Mouse (Mus musculus): Measurements from ENCODE around the gene Efna5. TPM values are rescaled to one million over a fixed set of nuclear protein-coding genes. Genes with fewer than 3 reads are reported as not detected.

Gene Efna5
- polyA plus RNA-seq, 1 experiment, result not detected

DNA sequence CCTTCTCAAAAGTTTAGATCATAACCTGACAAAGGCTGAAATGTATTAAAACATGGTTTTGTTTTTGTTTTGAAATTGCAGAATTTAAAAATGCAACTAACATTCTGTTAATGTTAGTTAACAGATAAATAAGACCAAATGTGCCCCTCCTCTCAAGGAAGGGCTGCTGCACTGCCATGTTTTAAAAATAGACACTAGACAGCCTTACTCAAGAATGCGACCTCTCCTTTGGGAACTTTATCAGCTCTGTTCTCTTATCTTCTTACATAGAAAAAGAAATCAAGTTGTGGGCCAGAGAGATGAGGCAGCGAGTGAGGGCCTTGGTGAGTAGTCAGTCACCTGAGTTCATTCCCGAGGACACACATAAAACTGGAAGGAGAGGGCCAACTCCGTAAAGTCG lies 158.2 kb downstream of the Efna5 start:
- no peaks in the 10 kb centered on the region for H3K27me3 ChIP-seq (replicated peaks)
- no peak for TF ChIP-seq GATA1 (IDR thresholded peaks at IDR 0.05; ENCODE audit: borderline replicate concordance, low read length)
- no peaks in the 10 kb centered on the region for H3K36me3 ChIP-seq (replicated peaks; ENCODE audit: low read length)
- H3K9me3 ChIP-seq, result peaks cover 23% of the 10 kb centered on the region
- H3K4me3 ChIP-seq (replicated peaks), result no peak overlapping the region
- H3K4me1 ChIP-seq, result no peaks in the 10 kb centered on the region

DNA sequence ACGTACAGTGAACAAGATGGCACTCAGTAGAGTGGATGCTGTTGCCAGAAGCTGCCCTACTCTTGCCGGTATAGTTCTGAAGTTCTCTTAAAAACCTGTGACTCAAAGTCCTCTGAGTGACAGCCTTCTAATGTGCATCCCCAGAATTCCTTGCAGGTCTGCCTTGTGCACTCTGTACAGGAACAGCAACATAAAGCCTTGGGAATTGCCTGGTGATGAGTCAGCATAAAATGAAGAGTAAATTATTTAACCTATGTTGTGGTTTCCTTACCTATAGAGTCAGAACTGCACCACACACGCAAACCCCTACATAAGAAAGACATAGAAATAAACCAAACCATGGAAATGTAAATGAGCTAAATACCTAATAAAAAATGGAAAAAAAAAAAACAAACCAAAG lies 159.5 kb downstream of the Efna5 start:
- TF ChIP-seq GATA1 (IDR thresholded peaks at IDR 0.05; ENCODE audit: borderline replicate concordance, low read length) (no peak), FLI1 (IDR thresholded peaks at IDR 0.05; ENCODE audit: low read length) (no peak)
- H3K9me3 ChIP-seq, result peaks cover 30% of the 10 kb centered on the region
- H3K36me3 ChIP-seq (replicated peaks; ENCODE audit: low read length), result no peaks in the 10 kb centered on the region
- no peak overlapping the region for H3K4me3 ChIP-seq (replicated peaks)
- no peaks in the 10 kb centered on the region for H3K4me1 ChIP-seq
- H3K27me3 ChIP-seq (replicated peaks), result no peaks in the 10 kb centered on the region

DNA sequence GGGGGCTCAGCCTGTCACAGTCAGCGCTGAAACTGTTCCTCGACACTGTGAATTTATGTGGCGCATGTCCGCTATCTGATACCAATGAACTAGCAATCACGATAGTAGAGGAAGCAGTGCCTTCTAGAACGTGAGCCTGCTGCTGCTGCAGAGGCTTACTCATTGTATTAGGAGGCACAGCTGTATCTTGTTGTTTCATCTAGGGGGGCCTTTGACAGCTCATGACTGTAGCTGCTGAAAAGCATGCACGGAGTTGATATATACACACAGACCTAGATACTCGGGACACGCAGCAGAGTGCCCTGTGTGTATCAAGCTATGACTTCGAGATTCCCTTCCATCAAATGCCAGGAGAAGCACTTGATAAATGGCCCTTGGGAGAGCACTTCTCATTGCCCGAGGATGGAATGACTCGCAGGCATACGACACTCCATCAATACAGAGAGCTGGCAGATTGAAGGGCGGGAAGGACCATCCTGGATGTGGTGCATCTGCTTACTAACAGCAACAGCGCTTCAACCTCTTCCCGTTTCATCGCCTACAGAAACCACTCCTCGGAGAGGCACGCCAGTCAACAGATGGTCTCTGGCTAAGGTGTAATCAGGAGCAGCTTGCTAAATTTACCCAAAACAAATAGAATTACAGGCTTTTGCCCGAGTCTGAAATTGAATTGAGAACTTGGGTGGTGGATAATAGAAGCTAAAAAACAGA lies 160.2 kb downstream of the Efna5 start:
- Histone ChIP-seq H3K36me3 (replicated peaks; ENCODE audit: low read length) (no peaks in the 10 kb centered on the region), H3K4me1 (no peaks in the 10 kb centered on the region), H3K27me3 (replicated peaks) (no peaks in the 10 kb centered on the region), H3K9me3 (peaks cover 34% of the 10 kb centered on the region), H3K4me3 (replicated peaks) (no peak overlapping the region)
- TF ChIP-seq GATA1 (IDR thresholded peaks at IDR 0.05; ENCODE audit: borderline replicate concordance, low read length) (no peak), FLI1 (IDR thresholded peaks at IDR 0.05; ENCODE audit: low read length) (no peak)

DNA sequence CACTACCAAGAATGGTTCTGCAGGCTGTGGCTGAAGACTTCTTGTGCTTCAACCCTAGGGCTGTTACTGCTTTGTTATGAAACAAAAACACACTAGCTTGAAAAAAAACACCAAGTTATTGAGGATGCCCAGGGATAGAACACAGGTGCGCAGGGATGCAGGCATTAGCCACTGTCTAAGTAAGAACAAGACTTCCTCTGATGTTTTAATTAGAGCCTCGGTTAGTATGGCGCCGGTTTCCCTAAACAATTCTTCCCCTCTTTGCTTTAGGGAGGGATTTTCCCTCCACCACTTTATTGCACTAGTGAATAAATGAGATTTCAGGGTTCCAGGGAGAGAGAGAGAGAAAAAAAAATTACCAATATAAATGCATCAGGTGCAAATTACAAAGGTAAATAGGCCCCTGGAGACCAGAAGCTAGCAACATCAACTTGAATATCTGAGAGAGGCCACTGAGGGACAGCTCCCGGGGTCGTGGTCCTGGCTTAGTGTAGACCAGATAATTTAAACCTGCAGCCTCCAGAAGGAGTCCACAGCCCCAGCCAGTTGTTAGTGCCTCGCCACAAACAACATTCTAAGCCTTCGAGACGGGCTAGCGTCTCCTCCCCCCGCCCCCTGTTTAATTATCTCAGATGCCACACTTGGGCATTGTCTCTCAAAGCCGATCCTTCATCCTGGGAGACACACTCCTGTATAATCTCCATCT lies 163.5 kb downstream of the Efna5 start:
- TF ChIP-seq FLI1 (IDR thresholded peaks at IDR 0.05; ENCODE audit: low read length) (no peak), GATA1 (IDR thresholded peaks at IDR 0.05; ENCODE audit: borderline replicate concordance, low read length) (no peak)
- H3K36me3 ChIP-seq (replicated peaks; ENCODE audit: low read length), result no peaks in the 10 kb centered on the region
- peaks cover 49% of the 10 kb centered on the region for H3K9me3 ChIP-seq
- H3K4me3 ChIP-seq (replicated peaks), result no peak overlapping the region
- H3K27me3 ChIP-seq (replicated peaks), result no peaks in the 10 kb centered on the region
- no peaks in the 10 kb centered on the region for H3K4me1 ChIP-seq

DNA sequence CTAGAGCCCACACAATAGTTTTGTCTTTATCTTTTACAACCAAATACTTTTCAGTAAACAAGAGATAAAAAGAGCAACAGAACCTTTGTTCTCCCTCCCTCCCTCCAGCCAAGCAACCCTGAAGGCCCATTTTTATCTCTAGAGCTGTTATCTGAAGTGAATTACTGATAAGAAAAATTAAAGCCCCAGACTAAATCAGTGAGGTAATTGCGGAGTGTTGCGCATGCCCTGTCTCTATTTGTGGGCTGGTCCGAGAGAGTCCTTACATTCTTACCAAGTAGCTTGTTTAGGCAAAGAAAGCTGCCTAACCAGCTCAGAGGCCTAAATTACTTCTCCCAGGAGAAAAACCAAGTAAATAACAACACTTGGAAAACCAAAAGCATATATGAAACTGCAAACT lies 167.7 kb downstream of the Efna5 start:
- no peaks in the 10 kb centered on the region for H3K4me1 ChIP-seq
- H3K27me3 ChIP-seq (replicated peaks), result no peaks in the 10 kb centered on the region
- H3K9me3 ChIP-seq, result peaks cover 47% of the 10 kb centered on the region
- no peaks in the 10 kb centered on the region for H3K36me3 ChIP-seq (replicated peaks; ENCODE audit: low read length)
- H3K4me3 ChIP-seq (replicated peaks), result no peak overlapping the region
- TF ChIP-seq FLI1 (IDR thresholded peaks at IDR 0.05; ENCODE audit: low read length) (no peak), GATA1 (IDR thresholded peaks at IDR 0.05; ENCODE audit: borderline replicate concordance, low read length) (no peak)

DNA sequence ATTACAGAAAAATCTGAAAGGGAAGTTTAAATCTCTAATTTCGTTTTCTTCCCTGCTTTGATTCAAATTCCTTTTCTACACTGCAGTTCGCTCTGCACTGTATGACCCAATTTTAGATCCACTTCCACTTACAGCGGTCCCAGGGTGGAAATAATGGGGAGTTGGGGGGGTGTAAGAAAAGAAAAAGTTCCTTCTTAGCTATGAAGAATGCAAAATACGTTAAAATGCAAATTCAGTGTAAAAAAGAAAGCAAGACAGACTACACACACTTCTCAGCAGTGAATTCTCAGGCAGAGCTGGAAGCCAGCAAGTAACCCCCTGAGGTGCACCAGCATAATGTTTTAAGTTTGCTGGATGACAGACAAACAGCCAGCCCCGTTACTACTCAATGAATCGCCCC lies 174.7 kb downstream of the Efna5 start:
- Histone ChIP-seq H3K9me3 (peaks cover 28% of the 10 kb centered on the region), H3K36me3 (replicated peaks; ENCODE audit: low read length) (no peaks in the 10 kb centered on the region), H3K4me3 (replicated peaks) (no peak overlapping the region), H3K4me1 (no peaks in the 10 kb centered on the region), H3K27me3 (replicated peaks) (no peaks in the 10 kb centered on the region)
- no peak for TF ChIP-seq FLI1 (IDR thresholded peaks at IDR 0.05; ENCODE audit: low read length)
- no peak for TF ChIP-seq GATA1 (IDR thresholded peaks at IDR 0.05; ENCODE audit: borderline replicate concordance, low read length)

DNA sequence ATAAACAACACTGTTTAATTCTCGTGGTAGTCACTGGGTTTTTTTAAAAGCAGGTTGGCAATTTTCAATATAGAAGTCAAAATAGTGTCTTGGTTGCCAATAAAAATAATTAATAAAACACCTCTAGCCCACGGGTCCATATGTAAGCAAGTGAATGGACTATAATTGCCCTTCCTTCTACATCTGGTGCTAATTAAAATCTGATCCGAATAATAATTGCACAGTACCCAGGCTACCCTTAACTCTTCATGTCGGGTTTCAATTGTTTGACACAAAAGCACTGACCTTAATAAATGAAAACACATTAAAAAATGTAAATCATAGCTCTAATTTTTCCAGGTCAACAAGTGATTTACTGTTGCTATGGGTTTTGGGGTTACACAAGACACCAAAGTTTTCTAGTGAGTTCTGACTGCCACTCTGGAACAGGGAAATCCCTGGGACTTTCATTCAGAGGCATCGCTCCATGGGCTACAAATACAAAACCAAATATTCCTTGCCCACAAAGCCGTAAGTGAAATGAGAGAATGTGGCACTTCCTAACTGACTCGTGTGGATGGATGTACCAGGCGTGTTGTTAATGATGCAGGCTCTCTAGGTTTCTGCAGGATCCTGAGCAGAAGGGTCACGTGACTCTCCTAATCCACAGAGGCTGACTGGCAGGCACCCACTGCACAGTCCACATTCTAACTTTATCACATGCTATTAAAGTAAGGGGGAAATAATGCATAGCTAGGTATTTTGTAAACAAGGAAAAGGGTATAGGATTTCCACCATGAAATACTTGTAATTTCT lies 178.9 kb downstream of the Efna5 start:
- H3K27me3 ChIP-seq (replicated peaks), result no peaks in the 10 kb centered on the region
- H3K4me3 ChIP-seq (replicated peaks), result no peak overlapping the region
- TF ChIP-seq GATA1 (IDR thresholded peaks at IDR 0.05; ENCODE audit: borderline replicate concordance, low read length), result no peak
- TF ChIP-seq FLI1 (IDR thresholded peaks at IDR 0.05; ENCODE audit: low read length), result no peak
- no peaks in the 10 kb centered on the region for H3K4me1 ChIP-seq
- no peaks in the 10 kb centered on the region for H3K36me3 ChIP-seq (replicated peaks; ENCODE audit: low read length)
- H3K9me3 ChIP-seq, result peaks cover 26% of the 10 kb centered on the region

DNA sequence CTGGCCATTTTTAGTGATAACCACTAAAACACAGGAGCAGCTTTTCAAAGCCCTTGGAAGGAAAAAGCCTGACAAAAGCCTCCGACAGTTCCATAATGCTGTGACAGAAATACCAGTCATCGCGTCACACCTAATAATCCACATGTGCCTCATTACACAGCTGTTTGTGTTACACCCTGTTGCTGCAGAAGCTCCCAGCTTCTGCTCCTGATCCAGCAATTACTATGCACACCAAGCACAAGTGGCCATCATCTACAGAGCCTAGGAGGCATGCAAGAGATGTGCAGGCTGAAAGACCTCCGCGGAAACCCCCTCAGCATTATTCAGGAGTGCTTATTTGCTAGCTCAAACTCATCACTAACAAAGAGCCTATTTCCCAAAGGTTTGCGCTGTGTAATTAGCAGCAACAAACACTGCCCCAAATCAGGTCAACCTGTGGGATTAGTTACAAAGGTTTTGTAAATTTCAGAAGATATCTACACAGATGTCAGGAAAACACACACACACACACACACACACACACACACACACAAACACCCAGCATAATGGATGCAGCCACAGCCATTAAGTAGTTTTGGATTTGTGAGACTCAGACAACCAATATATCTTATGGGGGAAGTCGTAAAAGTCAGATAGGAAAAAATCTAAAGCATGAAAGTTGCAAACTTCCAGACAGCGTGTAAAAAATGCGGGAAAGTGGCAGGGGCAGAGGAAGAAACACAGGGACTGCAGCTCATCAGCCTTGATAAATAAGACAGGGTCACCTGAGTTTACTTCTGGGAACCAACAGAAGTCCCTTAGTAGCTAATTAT lies 180.1 kb downstream of the Efna5 start:
- Histone ChIP-seq H3K4me3 (replicated peaks) (no peak overlapping the region), H3K27me3 (replicated peaks) (no peaks in the 10 kb centered on the region), H3K9me3 (peaks cover 35% of the 10 kb centered on the region), H3K4me1 (no peaks in the 10 kb centered on the region), H3K36me3 (replicated peaks; ENCODE audit: low read length) (no peaks in the 10 kb centered on the region)
- TF ChIP-seq FLI1 (IDR thresholded peaks at IDR 0.05; ENCODE audit: low read length) (no peak), GATA1 (IDR thresholded peaks at IDR 0.05; ENCODE audit: borderline replicate concordance, low read length) (no peak)

DNA sequence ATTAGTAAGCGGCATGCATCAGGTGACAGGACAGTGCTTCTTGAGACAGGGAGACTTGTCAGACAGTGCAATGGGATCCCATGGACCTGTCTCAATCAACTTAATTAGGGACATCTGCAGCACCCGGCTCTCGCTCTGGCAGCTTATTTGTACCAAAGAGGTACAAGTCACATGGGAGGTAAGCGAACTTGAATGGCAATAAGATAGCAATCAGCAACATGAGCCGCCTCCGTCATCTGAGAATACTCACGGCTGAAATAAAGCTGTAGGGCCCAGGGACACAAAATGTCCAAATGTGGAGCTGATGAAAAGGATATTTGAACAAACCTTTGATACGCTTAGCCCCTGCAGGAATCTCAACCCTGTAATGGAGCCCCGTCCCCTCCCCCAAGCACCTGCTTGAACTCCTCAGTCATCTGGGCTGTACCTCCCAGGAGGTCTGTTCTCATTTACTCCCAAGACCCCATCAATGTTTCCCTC lies 186.1 kb downstream of the Efna5 start:
- no peaks in the 10 kb centered on the region for H3K36me3 ChIP-seq (replicated peaks; ENCODE audit: low read length)
- H3K27me3 ChIP-seq (replicated peaks), result no peaks in the 10 kb centered on the region
- peaks cover 25% of the 10 kb centered on the region for H3K9me3 ChIP-seq
- TF ChIP-seq FLI1 (IDR thresholded peaks at IDR 0.05; ENCODE audit: low read length), result no peak
- TF ChIP-seq GATA1 (IDR thresholded peaks at IDR 0.05; ENCODE audit: borderline replicate concordance, low read length), result no peak
- no peaks in the 10 kb centered on the region for H3K4me1 ChIP-seq
- no peak overlapping the region for H3K4me3 ChIP-seq (replicated peaks)
